Mouse (Mus musculus) G1E (cell line): ENCODE measurements at regions not wholly inside any gene's neighbourhood (a gene's known extent, or its start where the extent isn't known, plus 50 kb on each side); places are given as distances from the start of the nearest gene placed in this dataset.

Experiments used
- CTCF ChIP-seq: IDR thresholded peaks from 2 replicates; pipeline ENCODE4 v1.5.1; 2012; ENCODE audit warnings: low read depth, low read length, inconsistent platforms, mixed read lengths
- TAL1 ChIP-seq: conservative IDR thresholded peaks from 2 replicates; pipeline ENCODE4 v1.6.1; 2012; ENCODE audit warnings: low read depth, low read length, inconsistent platforms, mixed read lengths

GRCm38 (mm10) chr7:36257102-36257501 is 440.8 kb upstream of the Tshz3 start:
- TF ChIP-seq CTCF, result no peak
- TF ChIP-seq TAL1, result no peak
